Comparison of ENCODE assay signal across 9 mouse cellular contexts in the genomic region with DNA sequence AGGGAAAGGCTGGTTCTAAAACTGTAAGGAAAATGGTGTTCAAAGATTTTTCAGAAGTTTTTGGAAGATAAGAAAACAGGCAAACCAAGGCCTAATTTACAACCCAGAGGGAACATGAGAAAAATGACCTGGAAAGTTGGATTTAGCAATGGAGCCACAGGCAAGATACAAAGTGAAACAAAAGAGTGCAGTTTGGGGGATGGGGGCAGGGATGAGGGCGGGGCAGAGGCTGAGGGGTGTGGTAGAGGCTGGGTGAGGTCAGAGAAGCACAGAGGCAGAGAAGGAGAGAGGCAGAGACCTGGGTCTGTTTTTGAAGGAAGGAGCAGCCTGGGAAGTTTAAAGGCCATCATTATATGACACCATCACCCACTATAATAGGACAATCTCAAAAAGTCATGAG.
"Had no signal": no experiment of that assay in that cellular context is flagged by ENCODE, and none has a peak within 500 bp of the region (broad histone marks: within the 10 kb centered on the region; RNA-seq: fewer than 3 reads in every experiment).

No protein-coding gene starts in this region.

- H3K4me2 ChIP-seq: lung, embryonic 14.5 days; midbrain, embryonic 12.5 days; neural tube, embryonic 12.5 days; stomach, embryonic 15.5 days had no signal

- H3K4me1 ChIP-seq: stomach, embryonic 15.5 days had no signal

- H3K9me3 ChIP-seq: stomach, embryonic 15.5 days had no signal

- H3K4me3 ChIP-seq: midbrain, embryonic 10.5 days; midbrain, embryonic 12.5 days; neural tube, embryonic 12.5 days; stomach, embryonic 15.5 days had no signal

- DNase-seq: thymus, postnatal 14 days; thymus, postnatal 36 days had no signal

- H3K27ac ChIP-seq: midbrain, embryonic 10.5 days; midbrain, embryonic 12.5 days; neural tube, embryonic 12.5 days; stomach, embryonic 15.5 days; stomach, postnatal 0 days had no signal

- H3K36me3 ChIP-seq: midbrain, embryonic 10.5 days; stomach, embryonic 15.5 days had no signal

- H3K27me3 ChIP-seq: midbrain, embryonic 12.5 days; neural tube, embryonic 12.5 days; stomach, embryonic 15.5 days had no signal

- ATAC-seq: midbrain, embryonic 16.5 days had no signal

- H3K9ac ChIP-seq: lung, embryonic 14.5 days; midbrain, embryonic 12.5 days; neural tube, embryonic 12.5 days; stomach, embryonic 15.5 days had no signal
